Mouse (Mus musculus) liver, adult 2 months (tissue): Measurements from ENCODE around the gene Vmn2r5. TPM values are rescaled to one million over a fixed set of nuclear protein-coding genes. Genes with fewer than 3 reads are reported as not detected.
"Not testable (repeated sequence)": the region's sequence is repeated elsewhere in the genome, so short reads cannot be mapped to it uniquely, and the experiment has no call there.

Experiments used
- DNase-seq: peaks from one replicate; pipeline ENCODE4 v3.0.0-alpha.2; 2011; ENCODE audit warnings: low read depth, low spot score; ENCODE audit errors: extremely low read depth
- H3K27ac ChIP-seq: fragments of 200-500 bp; replicated peaks from 2 replicates; pipeline ENCODE4 v1.5.1; 2012; ENCODE audit warnings: low read depth, mild to moderate bottlenecking, control low read depth, inconsistent platforms, low read length; ENCODE audit not compliant: insufficient read depth
- H3K27me3 ChIP-seq: fragments of 200-500 bp; 2 replicates; pipeline ENCODE4 v1.6.1; 2012; ENCODE audit warnings: mild to moderate bottlenecking, moderate library complexity, low read length, inconsistent platforms; ENCODE audit not compliant: control insufficient read depth, insufficient read depth
- H3K36me3 ChIP-seq: fragments of 200-500 bp; 2 replicates; pipeline ENCODE4 v1.6.1; 2012; ENCODE audit warnings: low read length, inconsistent platforms; ENCODE audit not compliant: control insufficient read depth, insufficient read depth
- H3K4me1 ChIP-seq: fragments of 200-500 bp; 2 replicates; pipeline ENCODE4 v1.6.1; 2011; ENCODE audit warnings: low read length; ENCODE audit not compliant: control insufficient read depth, insufficient read depth
- H3K4me3 ChIP-seq: fragments of 200-500 bp; 2 replicates; pipeline ENCODE4 v1.5.1; 2011; ENCODE audit warnings: low read depth, mild to moderate bottlenecking, control low read depth, low read length, moderate library complexity; ENCODE audit not compliant: insufficient read depth
- H3K79me2 ChIP-seq: fragments of 200-500 bp; 2 replicates; pipeline ENCODE4 v1.6.1; 2012; ENCODE audit warnings: inconsistent platforms, mild to moderate bottlenecking, low read length, moderate library complexity; ENCODE audit not compliant: control insufficient read depth, insufficient read depth
- H3K9ac ChIP-seq: fragments of 200-500 bp; 2 replicates; pipeline ENCODE4 v1.6.1; 2012; ENCODE audit warnings: low read depth, mild to moderate bottlenecking, control low read depth, inconsistent platforms, low read length
- WGBS: fragments of 180-500 bp; shearing (Covaris S2); methylation state at CpG from one replicate; pipeline ENCODE4 v1.1.7; 2018; 5-methylcytosine and 5-hydroxymethylcytosine counted together
- polyA plus RNA-seq: library from polyadenylated mRNA; depleted of rRNA; stranded (reverse); fragments of >200 nt; gene quantifications from 2 replicates; pipeline ENCODE4 v1.2.3, GENCODE M21; 2012; rRNA removed
- total RNA-seq: library from RNA; depleted of rRNA; stranded (reverse); fragments of >200 nt; gene quantifications from 2 replicates; pipeline ENCODE4 v1.2.3, GENCODE M21; 2014; rRNA removed

The Vmn2r5 gene
- not detected in 2 replicates for total RNA-seq
- not detected in 2 replicates for polyA plus RNA-seq

- not testable (repeated sequence) for DNase-seq, H3K4me3 ChIP-seq, H3K27me3 ChIP-seq, H3K27ac ChIP-seq, H3K9ac ChIP-seq, H3K36me3 ChIP-seq, H3K79me2 ChIP-seq, H3K4me1 ChIP-seq
- WGBS, result 67% methylated on average over 1 of the region's 2 CpGs
Observed at GRCm38 (mm10) chr3:64509742-64510141, at the start of gene Vmn2r5. TSS of gene Vmn2r5 (minus strand) at chr3:64509842.

DNA sequence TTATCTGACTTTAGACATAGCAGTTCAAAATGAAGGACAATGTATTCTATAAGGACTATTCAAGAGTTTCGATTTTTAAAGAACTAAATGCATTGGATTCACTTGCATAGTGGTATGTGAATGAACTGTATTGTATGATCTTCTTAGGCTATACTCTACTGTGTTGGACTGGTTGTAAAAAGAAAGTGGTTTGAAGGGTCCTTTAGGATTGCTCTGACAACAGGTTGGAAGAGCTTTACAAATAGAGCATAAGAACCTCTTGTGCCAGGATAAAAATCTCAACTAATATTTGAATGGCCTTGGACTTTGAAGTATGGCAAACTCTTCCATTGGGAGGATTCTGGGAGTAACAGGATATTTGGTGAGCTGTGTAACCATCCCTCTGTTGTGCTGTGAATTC, 13.9 kb upstream of the Vmn2r5 start:
- not testable (repeated sequence) for H3K9ac ChIP-seq, H3K4me3 ChIP-seq, H3K27me3 ChIP-seq, H3K79me2 ChIP-seq, H3K27ac ChIP-seq, DNase-seq, H3K4me1 ChIP-seq, H3K36me3 ChIP-seq
- WGBS, result 69% methylated on average over 1 of the region's 1 CpGs

Other genes starting within 250 kb of the Vmn2r5 start
- gene Vmn2r3, start 220.1 kb downstream of the Vmn2r5 start, total RNA-seq, result not detected in 2 replicates
- not detected in 2 replicates for gene Vmn2r3, start 220.1 kb downstream of the Vmn2r5 start, polyA plus RNA-seq
- gene Vmn2r4, start 94.5 kb downstream of the Vmn2r5 start, total RNA-seq, result not detected in 2 replicates
- not detected in 2 replicates for gene Vmn2r4, start 94.5 kb downstream of the Vmn2r5 start, polyA plus RNA-seq
- not detected in 2 replicates for gene Vmn2r6, start 56.0 kb upstream of the Vmn2r5 start, total RNA-seq
- not detected in 2 replicates for gene Vmn2r6, start 56.0 kb upstream of the Vmn2r5 start, polyA plus RNA-seq